Mouse (Mus musculus) naive thymus-derived CD4-positive, alpha-beta T cell, adult 2 months (primary cell): ENCODE measurements around the gene Scfd1.

Source experiments
- DNase-seq: peaks from one replicate; pipeline ENCODE4 v3.0.0-alpha.2; 2011; ENCODE audit warnings: low read depth

Gene Scfd1

DNA sequence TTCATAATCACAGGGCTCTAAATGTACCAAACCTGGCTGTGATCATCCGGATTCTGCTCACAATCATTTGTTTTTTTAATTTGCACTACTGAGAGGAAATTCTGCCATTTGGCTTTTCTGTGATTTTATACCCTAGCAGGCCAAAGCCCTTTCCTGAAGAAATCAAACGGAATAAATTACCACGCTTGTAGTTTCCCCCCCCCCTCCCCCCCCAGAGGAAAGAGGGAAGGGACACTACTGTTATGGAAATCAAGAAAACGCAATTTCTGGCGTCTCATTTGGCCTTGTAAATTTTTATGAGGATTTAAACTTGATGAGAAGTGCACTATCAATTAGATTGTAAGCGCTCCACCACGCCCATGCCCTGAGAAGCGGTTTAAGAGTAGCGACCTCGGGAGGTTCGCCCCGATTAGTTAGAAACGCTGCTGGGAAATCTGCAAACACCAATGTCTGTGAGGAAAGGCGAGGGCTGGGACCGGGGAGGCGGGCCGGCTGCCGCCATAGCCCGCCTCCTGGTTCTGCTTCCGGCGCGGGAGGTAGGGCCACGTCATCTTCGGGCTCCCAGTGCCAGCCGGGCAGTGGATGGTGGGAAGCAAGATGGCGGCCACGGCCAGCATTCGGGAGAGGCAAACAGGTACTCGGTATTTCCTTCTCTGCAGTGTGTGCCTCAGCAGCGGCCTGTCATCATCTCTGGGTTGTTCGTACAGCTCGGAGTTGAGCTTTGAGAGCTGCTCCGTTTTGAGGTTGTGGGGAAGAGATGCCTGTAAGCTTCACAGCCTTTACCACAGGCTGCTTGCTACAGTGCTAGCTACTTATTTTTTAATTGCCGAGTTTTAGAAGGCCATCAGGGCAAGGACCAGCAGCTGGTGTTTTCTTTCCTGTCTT, at the start of gene Scfd1:
Gene Scfd1 (plus strand): TSS at position 508 of the 885 bp plus-strand sequence.
- DNase-seq, result peak; percentile 94

GRCm38 (mm10) chr12:51337014-51337413, 40.3 kb upstream of the Scfd1 start:
- DNase-seq, result no peak

DNA sequence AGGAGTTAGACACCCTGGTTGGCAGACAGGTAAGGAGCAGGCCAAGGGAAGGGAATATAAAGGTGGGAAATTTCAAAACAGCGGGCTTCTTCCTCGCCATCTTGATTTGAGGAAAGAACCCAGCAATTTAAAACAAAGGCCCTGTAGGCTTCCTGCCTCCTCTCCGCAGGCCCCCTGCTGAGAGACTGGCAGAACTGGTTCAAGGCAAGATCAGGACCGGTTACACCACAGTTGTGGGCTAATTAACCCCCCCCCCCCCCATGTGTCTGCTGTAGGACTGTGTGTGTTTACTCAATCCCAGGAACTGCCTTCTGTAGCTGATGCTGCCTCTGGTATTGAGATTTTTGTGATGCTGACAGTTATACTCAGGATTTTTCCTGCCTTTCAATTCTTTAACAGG, 31.2 kb upstream of the Scfd1 start:
- DNase-seq, result no peak

DNA sequence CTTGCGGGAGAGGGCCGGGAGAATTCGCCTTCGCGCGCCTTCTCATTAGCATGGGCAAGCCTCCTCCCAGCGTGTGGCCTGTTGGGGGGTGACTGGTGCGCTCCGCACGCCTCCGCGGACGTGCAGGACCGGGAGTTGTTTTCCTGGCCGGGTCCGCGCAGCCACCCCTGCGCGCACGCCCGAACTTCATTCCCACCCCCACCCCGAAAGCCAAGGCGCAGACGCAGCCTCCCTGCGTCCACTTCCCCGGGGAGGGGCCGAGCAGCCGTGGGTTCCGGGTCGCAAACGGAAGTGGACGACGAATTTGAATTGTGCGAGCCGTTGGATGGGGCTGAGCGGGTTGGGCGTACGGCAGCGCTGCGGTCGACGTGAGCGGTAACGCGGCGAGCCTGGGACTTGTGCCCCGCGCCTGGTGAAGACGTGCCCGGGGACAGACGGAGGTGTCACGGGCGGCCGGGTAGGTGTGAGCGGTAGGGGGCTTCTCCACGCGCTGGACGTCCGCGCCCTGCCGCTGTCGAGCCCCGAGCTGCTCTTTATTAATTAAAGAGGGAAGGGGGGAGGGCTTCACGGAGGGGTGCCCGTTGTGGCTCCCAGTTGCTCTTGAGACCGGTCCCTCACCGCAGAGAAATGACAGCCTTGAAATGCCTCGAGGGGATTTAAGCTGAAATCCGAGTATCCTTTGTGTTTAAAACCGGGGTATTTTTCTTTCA, 29.2 kb upstream of the Scfd1 start, which contains the start of gene G2e3:
Gene G2e3 (plus strand): TSS at position 74 of the 710 bp plus-strand sequence.
- peak; percentile 83 for DNase-seq

DNA sequence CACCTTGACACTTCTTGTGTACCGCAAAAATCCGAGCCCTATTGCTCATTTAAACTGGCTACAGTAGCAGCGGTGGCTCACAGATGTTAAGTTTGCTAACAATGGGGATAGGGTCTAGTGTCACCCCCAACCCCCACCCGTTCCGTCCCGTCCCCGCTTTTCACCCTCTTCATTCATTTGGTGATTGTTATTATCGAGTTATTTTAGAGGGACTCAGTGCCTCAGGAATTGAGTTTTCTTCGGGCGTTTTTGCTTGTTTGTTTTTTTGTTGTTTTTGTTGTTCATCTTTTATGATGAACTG, 28.7 kb upstream of the Scfd1 start:
- no peak for DNase-seq

DNA sequence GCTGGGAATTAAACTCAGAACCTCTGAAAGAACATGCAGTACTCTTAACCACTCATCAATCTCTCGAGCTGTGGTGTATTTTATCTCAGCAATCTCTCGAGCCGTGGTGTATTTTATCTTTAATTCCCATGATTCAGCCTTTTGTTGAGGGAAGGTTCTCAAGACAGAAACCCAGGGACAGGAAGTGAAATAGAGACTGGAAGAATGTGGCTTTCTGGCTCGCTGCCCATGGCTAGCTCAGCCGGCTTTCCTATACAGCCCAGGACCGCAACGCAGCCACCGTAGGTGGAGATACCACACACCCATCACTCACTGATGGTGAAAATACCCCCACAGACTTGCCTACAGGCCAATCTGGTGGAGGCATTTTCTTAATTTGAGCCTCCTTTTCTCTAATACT, 22.0 kb upstream of the Scfd1 start:
- no peak for DNase-seq

DNA sequence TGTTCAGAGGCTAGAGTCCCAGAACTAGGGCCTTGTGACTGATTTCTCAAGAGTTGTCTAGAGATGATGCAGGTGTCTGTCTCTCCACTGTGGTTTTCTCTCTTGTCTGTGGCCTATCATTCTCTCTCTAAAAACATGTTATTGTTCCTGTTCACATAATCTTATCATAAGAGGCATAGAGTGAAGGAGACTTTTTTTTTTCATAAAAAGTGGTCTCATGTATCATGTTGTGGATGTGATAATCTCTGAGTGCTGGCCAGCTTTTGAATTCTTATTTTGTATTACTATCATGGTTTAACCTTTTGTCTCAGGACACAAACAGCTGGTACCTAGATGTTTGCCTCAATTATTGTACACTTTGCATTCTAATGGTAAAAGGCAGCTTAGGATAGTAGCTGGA, 16.0 kb upstream of the Scfd1 start:
- no peak for DNase-seq

DNA sequence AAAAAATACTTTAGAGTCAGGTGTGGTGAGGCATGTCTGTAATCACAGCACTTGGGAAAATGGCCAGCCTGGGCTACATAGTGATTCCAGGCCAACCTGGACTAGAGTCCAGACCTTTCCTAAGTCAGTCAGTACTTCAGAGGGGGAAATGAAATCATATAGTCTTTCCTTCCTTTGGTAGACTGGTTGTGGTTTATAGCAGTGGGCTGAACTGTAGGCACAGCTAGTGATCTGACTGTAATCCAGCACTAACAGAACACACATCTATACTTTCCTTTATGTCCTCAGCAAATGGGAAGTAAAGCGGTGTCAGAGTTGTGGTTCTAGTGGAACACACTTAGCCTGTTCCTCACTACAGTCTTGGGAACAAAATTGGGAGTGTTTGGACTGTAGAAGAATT, 14.4 kb upstream of the Scfd1 start:
- no peak for DNase-seq

DNA sequence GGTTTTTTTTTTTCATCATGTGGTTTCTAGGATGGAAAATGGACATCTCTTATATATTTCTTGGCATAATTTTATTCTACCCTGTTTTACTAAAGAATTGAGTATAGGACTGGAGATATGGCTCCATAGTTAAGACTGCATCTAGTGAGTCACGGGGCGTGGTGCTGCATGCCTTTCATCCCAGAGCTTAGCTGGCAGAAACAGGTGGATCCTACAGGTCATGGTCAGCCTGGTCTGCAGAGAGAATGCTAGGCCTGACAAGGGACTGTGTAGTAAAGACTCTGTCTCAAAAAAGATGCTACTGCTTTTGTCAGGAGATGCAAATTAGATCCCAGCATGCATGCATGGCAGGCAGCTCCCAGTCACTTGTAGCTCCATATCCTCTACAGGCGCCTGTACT, 8.8 kb upstream of the Scfd1 start:
- DNase-seq, result no peak

GRCm38 (mm10) chr12:51377888-51378190, 529 bp downstream of the Scfd1 start:
- no peak for DNase-seq

- DNase-seq, result no peak
Observed at GRCm38 (mm10) chr12:51399871-51400270, 22.6 kb downstream of the Scfd1 start.

- DNase-seq, result peak; percentile 21
Observed at GRCm38 (mm10) chr12:51402060-51402698, 24.9 kb downstream of the Scfd1 start.

DNA sequence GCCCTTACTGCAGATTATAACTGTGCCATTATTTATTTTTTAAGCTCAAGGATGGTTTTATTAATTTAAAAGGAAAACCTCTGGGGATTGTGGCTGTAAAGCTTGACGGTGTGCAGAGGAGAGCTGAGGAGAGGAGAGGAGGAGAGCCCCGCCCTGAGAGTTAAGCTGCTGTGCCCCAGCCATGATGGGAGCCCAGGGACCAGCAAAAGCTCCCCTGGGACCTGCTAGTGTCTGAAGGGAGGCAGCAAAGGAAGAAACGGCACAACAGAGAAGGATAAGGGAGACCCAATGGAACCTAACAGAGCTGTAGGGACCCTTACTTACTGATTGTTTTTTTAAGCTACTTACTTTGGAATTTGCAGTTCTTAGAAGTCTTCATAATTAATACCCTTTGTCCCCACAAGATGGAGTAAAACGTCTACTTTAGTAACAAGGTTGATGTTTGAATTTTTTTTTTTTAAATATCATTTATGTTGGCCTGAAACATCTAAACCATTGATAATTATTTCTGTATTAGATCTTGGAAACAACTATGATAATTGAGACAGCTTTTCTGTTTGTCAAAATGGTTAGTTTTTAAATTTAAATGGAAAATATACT, 26.8 kb downstream of the Scfd1 start:
- no peak for DNase-seq

DNA sequence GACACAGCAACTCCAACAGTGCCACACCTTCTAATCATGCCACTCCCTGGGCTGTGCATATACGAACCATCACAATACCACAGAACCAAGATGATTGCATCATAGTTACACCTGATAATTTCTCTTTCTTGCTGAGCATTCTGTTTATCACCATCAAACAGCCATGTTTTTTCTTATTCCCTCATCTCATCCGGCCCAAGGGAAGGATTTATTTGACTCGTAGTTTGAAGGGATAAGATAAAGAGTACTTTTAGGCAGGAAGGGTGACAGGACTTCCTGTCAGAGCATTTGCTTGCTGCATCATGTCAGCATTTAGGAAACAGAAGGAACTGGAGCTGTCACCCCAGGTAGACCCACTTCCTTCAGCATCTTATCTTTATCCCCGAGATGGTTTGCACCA, 34.1 kb downstream of the Scfd1 start:
- DNase-seq, result no peak

GRCm38 (mm10) chr12:51437541-51437940, 60.2 kb downstream of the Scfd1 start:
- DNase-seq, result no peak

DNA sequence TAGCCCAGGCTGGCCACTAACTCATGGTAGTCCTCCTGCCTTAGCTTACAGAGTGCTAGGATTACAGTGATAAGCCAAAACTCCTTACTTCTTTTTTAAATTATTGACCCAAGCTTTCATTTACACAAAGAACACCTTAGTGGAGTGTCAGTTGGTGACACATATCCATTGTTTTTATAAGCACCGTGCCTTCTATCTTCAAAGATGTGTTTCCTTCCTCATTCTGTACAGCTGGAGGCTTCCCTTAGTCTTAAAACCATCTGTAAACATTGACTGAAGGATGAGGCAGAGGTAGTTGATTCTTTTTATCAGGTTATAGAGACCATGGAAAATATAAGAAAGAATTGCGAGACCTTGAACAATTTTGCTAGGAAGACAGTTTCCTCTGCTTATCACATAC, 61.0 kb downstream of the Scfd1 start:
- no peak for DNase-seq

DNA sequence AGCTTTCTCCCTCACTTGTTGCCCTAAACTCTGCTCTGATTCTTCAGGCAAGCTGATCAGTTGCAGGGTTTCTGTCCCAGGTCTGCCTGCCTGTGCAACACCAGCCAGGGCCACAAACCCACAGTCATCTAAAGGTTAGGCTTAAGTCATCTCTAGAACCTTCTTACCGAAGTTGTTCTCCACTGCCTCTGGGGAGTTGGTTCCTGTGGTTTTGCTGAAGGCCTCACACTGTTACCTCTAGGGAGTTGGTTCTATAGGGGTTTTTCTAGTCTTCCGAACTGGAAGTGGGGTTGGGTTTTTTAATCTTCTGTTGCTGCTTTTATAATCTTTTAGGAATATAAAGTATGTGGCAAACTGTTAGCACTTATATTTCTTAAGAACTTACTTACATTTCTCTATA, 72.0 kb downstream of the Scfd1 start:
- DNase-seq, result no peak

DNA sequence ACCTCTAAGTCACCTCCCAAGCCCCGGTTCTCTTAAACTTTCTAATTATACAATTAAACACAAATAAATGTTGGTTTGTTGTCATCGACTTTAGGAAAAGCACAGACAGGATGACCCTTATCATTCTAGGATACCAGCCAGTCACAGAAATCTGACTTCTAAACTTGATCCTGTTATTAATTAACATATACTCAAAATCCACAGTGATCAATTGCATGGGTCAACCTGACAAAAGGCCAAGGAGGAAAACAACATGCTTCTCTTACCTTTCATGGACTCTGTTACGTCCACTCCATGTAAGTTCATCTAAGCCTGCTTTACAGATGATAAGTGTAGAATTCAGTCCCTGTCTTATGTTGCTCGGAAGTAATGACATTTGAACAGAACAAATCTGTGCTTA, 93.6 kb downstream of the Scfd1 start:
- DNase-seq, result no peak

- DNase-seq, result no peak
Observed at GRCm38 (mm10) chr12:51481246-51481645, 103.9 kb downstream of the Scfd1 start.

DNA sequence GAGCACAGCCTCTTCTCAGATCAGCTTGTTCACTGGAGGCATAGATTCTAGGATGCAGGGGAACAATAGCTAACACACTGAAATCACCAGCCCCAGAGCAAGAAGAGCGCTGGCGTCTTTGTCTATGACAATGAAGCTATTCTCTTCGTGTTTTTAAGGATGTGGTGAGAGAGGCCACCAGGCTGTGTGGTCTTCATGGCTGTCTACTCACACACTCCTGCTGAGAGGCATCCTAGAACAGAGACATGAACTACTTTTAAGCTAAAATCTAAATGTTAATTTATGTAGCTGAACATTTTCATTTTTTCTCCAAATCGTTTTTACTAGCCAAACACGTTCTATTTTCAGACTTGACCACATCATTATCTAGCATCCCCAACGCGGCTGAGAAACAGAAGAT, 114.7 kb downstream of the Scfd1 start:
- DNase-seq, result no peak

DNA sequence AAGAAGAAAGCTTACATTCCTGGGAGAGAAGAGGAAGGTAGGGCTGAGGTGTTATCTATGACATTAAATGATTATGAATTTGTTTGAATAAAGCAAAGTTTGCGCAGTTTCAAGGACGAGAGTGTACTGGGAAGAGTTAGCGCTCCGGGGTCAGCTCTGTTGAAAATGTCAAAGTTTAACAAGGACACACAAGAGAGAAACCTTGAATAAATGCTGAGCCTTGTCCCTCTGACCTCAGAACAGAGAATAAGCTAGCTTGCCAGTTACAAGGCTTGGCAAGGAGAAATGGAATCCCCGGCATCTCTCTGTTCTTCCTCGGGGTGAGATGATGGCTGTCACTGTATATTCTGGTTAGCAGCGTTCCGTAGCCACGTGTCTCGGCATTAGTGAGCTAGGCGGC, 116.2 kb downstream of the Scfd1 start:
- no peak for DNase-seq

DNA sequence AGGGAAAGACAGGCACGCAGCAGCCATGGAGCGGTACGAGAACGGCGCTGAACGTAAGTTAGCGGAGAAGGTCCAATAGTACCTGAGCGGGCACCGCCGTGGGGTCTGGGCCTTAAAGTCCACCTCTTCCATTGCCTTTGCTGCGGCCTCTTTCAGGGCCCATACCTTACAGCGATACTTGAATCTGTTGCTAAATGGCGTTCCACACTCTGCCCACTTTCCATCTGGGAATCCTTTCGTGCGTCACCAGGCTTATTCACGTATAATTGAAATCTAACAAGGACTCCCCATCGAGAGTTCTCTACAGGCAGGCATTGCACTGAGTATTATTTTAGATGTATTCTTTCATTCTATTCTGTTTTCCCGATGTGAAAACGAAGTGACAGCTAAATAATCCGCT, 117.3 kb downstream of the Scfd1 start:
- DNase-seq, result no peak
